Mouse (Mus musculus) embryonic stem cell, embryonic (primary cell): ENCODE data around the gene Sccpdh.

Experiments
- CTCF ChIA-PET, 4 experiments: fragments of 300-600 bp in 2 of 4; fragments of 350-600 bp in 2 of 4; sonication (Branson Sonifier 250); formaldehyde crosslinking; loops; one replicate each; lab custom pipeline; 2022; ENCODE audit warnings: inconsistent platforms in 2 of 4; lab: Charles Lee
- POLR2A ChIA-PET, 4 experiments: fragments of 300-600 bp in 2 of 4; fragments of 350-600 bp in 2 of 4; sonication (Branson Sonifier 250); formaldehyde crosslinking; loops; one replicate each; lab custom pipeline; 2022; ENCODE audit warnings: antibody characterized with exemption in 4 of 4, inconsistent platforms in 1 of 4; lab: Charles Lee

Gene Sccpdh

DNA sequence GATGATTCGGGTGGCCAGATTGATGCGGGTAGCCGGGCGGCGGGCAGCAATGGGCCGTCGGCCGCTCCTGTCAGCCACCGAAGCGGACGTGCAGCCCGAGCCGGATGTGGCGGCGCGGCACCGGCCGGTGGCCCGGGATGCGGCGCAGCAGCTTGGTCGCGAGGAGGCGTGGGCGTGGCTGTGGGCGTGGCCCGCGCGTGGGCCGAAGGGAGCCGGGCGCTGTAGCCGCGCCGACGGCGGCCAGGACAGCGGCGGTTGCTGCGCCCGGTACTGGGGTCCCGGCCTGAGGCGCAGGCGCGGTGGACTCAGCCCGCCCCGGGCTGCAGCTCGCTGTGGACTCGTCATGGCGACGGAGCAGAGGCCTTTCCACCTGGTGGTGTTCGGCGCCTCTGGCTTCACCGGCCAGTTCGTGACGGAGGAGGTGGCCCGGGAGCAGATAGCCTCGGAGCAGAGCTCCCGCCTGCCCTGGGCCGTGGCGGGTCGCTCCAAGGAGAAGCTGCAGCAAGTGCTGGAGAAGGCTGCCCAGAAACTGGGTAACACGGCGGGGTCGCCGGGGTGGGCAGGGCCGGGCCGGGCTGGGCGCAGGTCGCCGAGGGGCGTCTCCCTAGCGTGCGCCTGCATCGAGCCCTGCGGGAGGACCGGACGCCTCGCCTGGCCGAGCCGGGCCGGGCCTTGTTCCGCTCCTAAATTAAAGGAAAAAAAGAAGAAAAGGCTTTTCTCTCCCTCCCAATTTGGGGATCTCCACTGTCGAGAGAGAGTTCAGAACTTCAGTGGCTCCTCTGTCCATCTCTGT is at the start of gene Sccpdh:
Gene Sccpdh (plus strand): TSS at position 198 of the 793 bp plus-strand sequence.
- ChIA-PET POLR2A (interaction anchor here in 3 of 4 experiments (0.5 to 3.7 kb wide), 24 partner anchors 9 to 745 kb away, joined by 3 to 23 read pairs (median 4); partner anchors contain the start of gene Smyd3 (in 2 of the 3)), CTCF (interaction anchor here (0.6 to 2.9 kb wide), 12 partner anchors 15 to 955 kb away, joined by 3 to 18 read pairs (median 5); no protein-coding TSS in a partner anchor)

DNA sequence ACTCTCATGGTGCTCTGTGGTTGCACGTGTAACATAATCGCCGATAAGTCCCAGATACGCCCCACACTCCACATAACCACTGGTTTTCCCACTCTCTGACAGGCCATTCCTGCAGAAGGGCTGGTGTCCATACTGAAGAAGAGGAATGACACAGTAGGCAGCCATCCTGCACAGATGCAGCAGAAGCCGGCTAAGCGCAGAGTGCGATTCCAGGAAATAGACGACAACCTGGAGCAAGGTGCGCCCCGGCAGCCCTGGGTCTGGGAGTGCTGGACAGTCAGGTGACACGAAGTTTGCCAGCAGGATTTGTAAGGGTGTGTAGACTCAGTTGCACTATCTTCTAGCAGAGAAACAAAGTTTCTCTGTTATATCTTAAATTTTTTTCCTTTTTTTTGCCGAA is 45.3 kb upstream of the Sccpdh start:
- ChIA-PET CTCF (interaction anchor here in 3 of 4 experiments (1.2 to 2.3 kb wide), 8 partner anchors 17 to 116 kb away, joined by 3 to 14 read pairs (median 10); partner anchors contain the start of genes Sccpdh (in 1 of the 3) and Smyd3 (in 1 of the 3)), POLR2A (interaction anchor here in 1 of 4 experiments (1.6 kb wide), 1 partner anchor 105 kb away, joined by 5 read pairs; the partner anchor contains the start of gene Smyd3)

DNA sequence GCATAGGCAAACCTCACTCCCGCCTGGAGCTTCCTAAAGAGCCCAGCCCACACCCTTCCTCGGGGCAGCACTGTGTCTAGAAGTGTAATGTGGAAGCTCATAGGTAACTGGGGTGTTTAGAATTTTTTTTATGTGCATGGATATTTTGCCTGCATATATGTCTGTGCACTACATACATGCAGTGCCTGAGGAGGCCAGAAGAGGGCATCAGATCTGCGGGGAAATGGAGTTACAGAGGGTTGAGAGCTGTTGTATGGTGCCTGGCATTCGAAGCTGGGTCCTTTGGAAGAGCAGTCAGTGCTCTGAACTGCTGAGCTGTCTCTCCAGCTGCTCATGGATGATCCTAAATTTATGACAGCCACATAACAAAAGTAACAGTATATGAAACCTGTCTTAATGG is 44.4 kb upstream of the Sccpdh start:
- POLR2A ChIA-PET: interaction anchor here in 2 of 4 experiments (0.7 to 1.8 kb wide), 12 partner anchors 10 to 121 kb away, joined by 3 to 6 read pairs (median 4); partner anchors contain the start of gene Smyd3 (in 1 of the 2)
- CTCF ChIA-PET: interaction anchor here (0.6 to 2.6 kb wide), 64 partner anchors 9 to 1093 kb away, joined by 3 to 28 read pairs (median 4); partner anchors contain the start of genes Sccpdh (in 2 of the 4) and Smyd3 (in 1 of the 4)

DNA sequence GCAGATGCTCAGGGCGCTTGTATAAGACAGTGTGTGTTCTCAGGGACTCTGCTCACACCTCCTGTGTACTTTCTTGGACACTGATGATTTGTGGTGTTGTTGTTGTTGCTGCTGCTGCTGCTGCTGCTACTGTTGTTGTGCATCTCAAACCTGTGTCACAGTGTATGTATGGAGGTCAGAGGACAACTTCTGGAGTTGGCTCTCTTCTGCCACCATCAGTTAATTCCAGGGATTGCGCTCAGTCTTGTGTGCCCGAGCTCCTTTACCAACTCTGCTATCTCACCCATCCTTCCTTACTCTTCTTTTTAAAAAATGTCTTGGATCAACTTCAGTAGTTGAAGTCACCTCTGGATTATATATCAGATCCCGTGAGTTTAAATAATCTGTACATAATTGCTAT is 43.7 kb upstream of the Sccpdh start:
- POLR2A ChIA-PET: interaction anchor here in 2 of 4 experiments (0.6 to 1.8 kb wide), 12 partner anchors 9 to 121 kb away, joined by 3 to 6 read pairs (median 4); partner anchors contain the start of gene Smyd3 (in 1 of the 2)
- CTCF ChIA-PET: interaction anchor here (0.5 to 2.6 kb wide), 70 partner anchors 9 to 655 kb away, joined by 3 to 28 read pairs (median 4); partner anchors contain the start of genes Sccpdh (in 2 of the 4) and Smyd3 (in 1 of the 4)

DNA sequence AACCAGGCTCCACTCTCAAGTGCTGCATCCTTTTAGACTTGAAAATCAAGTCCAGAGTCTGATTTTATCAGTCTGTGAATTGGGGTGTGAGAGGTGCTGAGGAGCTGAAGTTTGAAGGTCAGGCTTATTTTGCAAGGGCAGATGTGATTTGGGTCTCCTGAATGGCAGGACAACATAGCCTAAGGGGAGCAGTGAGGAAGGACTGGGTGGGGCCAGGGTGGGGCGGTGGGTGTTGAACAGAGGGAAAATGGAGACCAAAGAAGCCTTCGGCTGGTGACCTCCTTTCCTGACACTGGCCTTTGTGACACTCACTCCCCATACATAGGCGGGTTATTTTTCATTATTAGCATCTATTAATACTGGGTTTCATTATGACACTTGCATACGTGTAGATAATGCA is 40.2 kb upstream of the Sccpdh start:
- POLR2A ChIA-PET: interaction anchor here in 2 of 4 experiments (0.5 to 1.2 kb wide), 4 partner anchors 16 to 711 kb away, joined by 3 to 4 read pairs (median 3); no protein-coding TSS in a partner anchor
- CTCF ChIA-PET: interaction anchor here in 3 of 4 experiments (0.6 to 1.6 kb wide), 7 partner anchors 18 to 396 kb away, joined by 3 to 5 read pairs (median 4); no protein-coding TSS in a partner anchor

DNA sequence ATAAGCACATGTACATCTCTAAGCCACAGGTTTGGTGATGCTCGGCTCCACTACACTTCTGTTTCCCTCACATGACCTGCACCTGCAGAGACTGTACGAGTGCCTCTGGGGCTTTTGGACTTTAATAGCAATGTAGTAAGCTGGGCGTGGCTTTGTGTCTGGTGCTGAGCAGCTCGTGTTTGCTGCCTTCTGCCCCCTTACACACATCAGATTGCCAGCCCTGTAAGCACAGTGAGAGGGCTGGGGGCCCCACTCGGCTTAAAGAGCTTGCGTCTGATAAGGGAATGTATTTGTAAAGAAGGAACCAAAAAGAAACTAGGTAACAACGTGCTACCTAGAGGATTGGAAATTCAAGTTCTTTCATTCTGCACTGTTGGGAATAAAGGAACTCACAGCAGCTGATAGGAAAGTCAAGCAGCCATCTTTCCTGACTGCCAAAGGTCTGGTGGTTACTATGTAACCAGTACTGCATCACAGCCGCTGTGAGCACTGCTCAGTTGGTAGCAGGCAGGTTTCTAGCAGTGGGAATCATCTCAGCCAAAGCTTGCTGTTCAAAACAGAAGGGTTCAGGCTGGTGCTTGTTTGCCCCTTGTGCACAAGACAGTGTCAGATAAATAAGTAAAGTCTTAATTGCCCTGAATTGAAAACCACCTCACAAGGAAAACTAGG is 39.4 kb upstream of the Sccpdh start:
- POLR2A ChIA-PET: interaction anchor here in 2 of 4 experiments (0.5 to 1.3 kb wide), 3 partner anchors 15 to 412 kb away, joined by 3 read pairs; no protein-coding TSS in a partner anchor
- CTCF ChIA-PET: interaction anchor here in 3 of 4 experiments (0.6 to 1.6 kb wide), 5 partner anchors 17 to 126 kb away, joined by 4 to 5 read pairs (median 4); no protein-coding TSS in a partner anchor

DNA sequence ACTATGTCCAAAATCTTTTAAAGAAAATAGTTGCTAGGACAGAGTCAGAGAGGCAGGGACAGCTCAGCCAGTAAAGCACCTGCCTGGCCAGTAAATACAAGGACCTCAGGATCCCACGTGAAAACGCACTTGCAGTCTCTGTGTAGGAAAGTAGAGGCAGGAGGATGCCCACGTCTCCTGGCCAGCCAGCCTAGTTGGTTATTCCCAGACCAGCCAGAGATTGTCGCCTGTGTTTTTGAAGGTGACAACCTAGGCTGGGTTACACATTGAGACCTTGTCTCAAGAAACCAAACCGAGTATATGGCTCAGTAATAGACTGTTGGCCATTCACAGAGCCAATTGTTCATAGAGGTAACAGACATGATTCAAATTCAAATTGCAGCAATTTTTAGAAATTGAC is 38.7 kb upstream of the Sccpdh start:
- ChIA-PET POLR2A (interaction anchor here in 2 of 4 experiments (0.5 to 1.3 kb wide), 2 partner anchors 34 to 111 kb away, joined by 3 to 4 read pairs; no protein-coding TSS in a partner anchor), CTCF (interaction anchor here in 1 of 4 experiments (0.7 kb wide), 1 partner anchor 18 kb away, joined by 4 read pairs; no protein-coding TSS in a partner anchor)

DNA sequence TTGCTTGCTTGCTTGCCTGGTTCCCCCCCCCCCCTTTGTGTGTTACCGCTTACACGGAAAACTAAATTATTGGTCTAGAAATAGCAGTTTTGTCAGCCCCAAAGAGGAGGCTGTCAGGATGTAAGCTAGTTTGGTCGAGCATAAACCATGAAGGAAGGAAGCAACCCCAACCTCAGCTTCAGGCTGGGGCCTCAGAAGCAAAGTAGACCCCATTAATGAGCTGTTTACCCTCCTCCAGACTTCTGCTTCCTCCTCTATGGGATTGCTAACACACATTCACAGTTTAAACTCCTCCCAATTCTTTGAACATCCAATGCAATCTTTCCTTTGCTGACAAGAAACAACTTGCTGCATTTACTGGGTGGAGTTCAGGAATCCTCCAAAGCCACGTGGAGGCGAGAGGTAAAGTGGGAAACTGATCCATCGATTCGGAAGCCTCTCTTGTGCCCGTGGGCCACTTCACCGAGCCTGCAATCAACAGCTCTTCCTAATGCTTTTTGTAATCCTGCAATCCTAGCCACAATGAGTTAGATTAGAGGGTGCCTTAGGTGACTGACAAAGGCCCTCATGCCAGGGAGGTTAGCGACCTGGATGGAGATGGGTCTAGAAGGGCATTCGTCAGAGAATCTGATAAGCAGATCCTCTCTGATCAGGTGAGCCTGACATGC is 35.1 kb upstream of the Sccpdh start:
- CTCF ChIA-PET: interaction anchor here (0.5 to 4.9 kb wide), 17 partner anchors 9 to 790 kb away, joined by 3 to 28 read pairs (median 4); no protein-coding TSS in a partner anchor
- POLR2A ChIA-PET: interaction anchor here in 2 of 4 experiments (0.6 to 1.8 kb wide), 7 partner anchors 8 to 334 kb away, joined by 3 to 6 read pairs (median 3); partner anchors contain the start of gene Sccpdh (in 2 of the 2)

DNA sequence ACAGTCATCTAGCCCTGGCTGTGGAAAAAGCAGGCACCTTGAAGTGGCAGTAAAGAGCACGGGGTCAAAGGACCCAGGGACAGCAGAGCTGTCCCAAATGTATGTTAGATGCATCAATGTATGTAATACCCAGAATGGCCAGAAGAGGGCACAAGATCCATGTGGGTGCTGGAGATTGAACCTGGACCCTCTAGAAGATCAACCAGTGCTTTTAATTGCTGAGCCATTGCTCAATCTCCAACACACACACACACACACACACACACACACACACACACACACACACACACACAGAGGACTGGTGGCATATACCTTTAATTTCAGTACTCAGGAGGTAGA is 34.6 kb upstream of the Sccpdh start:
- ChIA-PET CTCF (interaction anchor here (0.6 to 4.9 kb wide), 15 partner anchors 9 to 790 kb away, joined by 3 to 28 read pairs (median 4); no protein-coding TSS in a partner anchor), POLR2A (interaction anchor here in 1 of 4 experiments (0.7 kb wide), 1 partner anchor 9 kb away, joined by 3 read pairs; no protein-coding TSS in a partner anchor)

DNA sequence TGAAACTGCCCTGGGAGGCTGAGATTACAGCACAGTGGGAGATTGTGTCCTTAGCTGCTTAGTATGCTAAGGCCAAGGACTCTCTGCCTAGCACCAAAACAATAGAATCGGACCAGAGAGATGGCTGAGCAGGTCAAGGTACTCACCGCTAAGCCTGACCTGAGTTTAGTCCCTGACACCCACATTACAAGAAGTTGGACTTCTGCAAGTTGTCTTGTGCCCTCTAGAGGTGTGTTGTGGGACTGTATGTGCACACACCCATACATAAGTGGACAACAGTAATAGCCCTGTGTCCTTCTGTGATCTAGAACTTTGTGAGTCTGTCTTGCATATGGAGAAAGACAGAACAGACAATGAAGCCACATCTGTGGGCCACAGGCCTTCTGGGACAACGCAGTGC is 33.9 kb upstream of the Sccpdh start:
- ChIA-PET POLR2A (no interaction called here), CTCF (interaction anchor here (0.7 to 4.9 kb wide), 8 partner anchors 10 to 202 kb away, joined by 3 to 28 read pairs (median 4); no protein-coding TSS in a partner anchor)

DNA sequence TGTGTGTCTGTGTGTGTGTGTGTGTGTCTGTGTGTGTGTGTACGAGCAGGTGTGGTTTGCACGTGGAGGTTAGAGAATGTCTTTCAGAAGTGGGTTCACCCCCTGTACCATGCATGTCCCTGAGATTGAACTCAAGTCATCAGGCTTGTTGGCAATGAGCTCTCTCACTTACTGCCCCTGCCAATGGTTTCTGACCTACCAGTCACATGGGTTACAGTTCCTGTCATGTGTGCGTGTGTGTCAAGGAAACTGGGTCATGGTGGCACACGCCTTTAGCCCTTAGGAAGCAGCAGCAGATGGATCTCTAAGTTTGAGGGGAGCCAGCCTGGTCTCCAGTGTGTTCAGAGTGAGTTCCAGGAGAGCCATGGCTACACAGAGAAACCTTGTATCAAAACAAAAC is 25.3 kb upstream of the Sccpdh start:
- CTCF ChIA-PET: interaction anchor here in 2 of 4 experiments (0.6 to 5.0 kb wide), 3 partner anchors 92 to 1059 kb away, joined by 3 to 45 read pairs (median 3); no protein-coding TSS in a partner anchor
- POLR2A ChIA-PET: interaction anchor here in 1 of 4 experiments (1.4 kb wide), 1 partner anchor 87 kb away, joined by 4 read pairs; no protein-coding TSS in a partner anchor

DNA sequence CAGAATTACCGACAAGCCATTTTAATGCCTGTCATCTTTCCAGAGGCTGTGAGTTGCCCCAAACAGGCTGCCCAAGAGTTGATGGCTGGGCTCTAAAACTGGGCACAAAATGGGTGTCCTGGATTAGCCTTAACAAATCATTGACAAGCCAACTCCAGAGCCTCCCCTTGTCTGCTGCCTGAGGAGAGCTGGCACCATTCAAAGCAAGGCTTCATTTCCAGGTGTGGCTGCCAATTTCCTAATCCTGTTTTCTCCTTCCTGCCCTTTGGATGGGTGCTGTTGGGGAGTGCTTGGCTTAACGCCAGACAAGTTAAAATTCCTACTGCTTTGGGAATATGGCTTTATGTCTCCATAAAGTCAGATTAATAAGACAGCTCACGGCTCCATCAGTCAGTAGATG is 23.9 kb upstream of the Sccpdh start:
- POLR2A ChIA-PET: interaction anchor here in 2 of 4 experiments (0.6 to 1.2 kb wide), 2 partner anchors 16 to 23 kb away, joined by 3 read pairs; no protein-coding TSS in a partner anchor

DNA sequence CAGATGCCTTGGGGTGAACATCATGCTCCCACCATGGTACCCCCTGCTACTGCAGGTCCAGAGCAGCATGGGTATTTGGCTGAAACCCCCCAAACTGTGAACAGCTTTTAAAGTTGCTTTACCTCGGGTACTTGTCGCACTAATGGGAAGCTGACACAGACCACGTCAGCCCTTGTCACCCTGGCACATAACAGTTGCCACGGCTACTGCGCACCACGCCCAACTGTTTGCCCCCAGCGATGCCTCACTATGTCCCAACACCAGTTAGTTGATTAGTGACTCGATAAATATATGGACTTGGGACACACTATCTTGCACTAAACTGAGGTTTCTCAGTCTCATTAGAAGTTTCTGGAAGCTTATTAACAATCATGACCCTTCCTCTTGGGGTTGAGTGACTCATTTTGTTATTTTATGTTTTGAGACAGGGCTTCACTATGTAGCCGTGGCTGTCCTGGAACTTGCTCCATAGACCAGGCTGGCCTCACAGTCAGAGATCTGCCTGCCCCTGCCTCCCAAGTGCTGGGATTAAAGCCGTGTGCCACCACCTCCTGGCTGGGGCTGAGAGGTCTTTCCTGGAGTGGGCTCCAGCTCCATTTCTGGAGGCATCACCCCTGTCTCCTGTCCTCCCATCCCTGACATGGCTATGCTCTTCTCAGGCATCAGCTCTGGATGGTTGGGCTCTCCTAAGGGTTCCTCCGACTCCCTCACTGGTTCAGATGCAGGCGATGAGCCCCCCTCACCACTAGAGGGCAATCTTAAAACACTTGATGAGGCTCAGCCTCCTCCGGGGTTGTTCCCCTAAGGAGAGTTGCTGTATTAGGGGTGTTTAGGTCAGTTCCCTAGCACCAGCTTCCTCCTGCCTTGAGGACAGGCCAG is 22.7 kb upstream of the Sccpdh start:
- CTCF ChIA-PET: interaction anchor here (0.6 to 5.0 kb wide), 42 partner anchors 12 to 707 kb away, joined by 3 to 45 read pairs (median 3); partner anchors contain the start of genes Kif28 (in 1 of the 4) and Sccpdh (in 1 of the 4)
- POLR2A ChIA-PET: interaction anchor here in 3 of 4 experiments (0.6 to 1.9 kb wide), 7 partner anchors 13 to 401 kb away, joined by 3 to 8 read pairs (median 4); no protein-coding TSS in a partner anchor

More for the DNA sequence above, 23.9 kb upstream of the Sccpdh start:
- CTCF ChIA-PET: interaction anchor here in 3 of 4 experiments (0.7 to 5.0 kb wide), 11 partner anchors 20 to 201 kb away, joined by 3 to 45 read pairs (median 5); no protein-coding TSS in a partner anchor

DNA sequence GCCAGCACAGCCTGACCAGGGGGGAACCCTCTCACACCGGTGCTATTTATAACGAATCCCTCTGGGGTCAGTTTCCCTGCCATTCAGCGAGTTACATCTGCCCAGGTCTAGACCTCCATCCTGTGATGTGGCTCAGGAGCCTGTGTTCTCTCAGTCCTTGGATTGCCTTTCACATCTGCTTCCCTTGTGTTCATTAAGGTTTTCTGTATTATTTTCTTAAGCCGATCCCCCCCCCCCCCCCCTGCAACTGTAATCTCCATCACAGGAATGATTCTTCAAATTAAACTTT is 22.1 kb upstream of the Sccpdh start:
- ChIA-PET CTCF (interaction anchor here (0.7 to 5.0 kb wide), 22 partner anchors 18 to 580 kb away, joined by 3 to 45 read pairs (median 4); partner anchors contain the start of genes Kif28 (in 1 of the 4) and Sccpdh (in 1 of the 4)), POLR2A (interaction anchor here in 1 of 4 experiments (0.7 to 1.9 kb wide), 4 partner anchors 13 to 89 kb away, joined by 3 to 4 read pairs (median 4); no protein-coding TSS in a partner anchor)

DNA sequence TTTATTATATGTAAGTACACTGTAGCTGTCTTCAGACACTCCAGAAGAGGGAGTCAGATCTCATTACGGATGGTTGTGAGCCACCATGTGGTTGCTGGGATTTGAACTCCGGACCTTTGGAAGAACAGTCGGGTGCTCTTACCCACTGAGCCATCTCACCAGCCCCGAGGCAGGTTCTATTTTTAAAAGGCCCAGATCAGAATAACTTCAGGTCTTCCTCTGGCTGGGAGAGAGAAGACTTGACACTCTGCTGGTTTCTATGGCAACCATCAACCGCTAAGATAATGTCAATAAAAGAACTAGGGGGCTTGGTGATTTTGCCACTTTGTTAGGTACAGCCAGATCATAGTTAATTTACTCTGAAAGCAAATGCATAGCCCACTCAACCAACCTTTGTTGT is 19.3 kb upstream of the Sccpdh start:
- CTCF ChIA-PET: interaction anchor here in 3 of 4 experiments (0.5 to 1.0 kb wide), 4 partner anchors 86 to 195 kb away, joined by 3 to 5 read pairs (median 3); no protein-coding TSS in a partner anchor
- POLR2A ChIA-PET: interaction anchor here in 1 of 4 experiments (0.6 to 1.6 kb wide), 2 partner anchors 19 to 96 kb away, joined by 3 to 7 read pairs; partner anchors contain the start of gene Sccpdh
